Mouse (Mus musculus): ENCODE measurements at regions not wholly inside any gene's neighbourhood (a gene's known extent, or its start where the extent isn't known, plus 50 kb on each side); places are given as distances from the start of the nearest gene placed in this dataset.
"Not testable (repeated sequence)": the region's sequence is repeated elsewhere in the genome, so short reads cannot be mapped to it uniquely, and the experiment has no call there.

- no peak overlapping the region for H3K27ac ChIP-seq (ENCODE audit: insufficient read depth, low read length)
- no peak for TF ChIP-seq POLR2A (IDR thresholded peaks at IDR 0.05; ENCODE audit: extremely low read depth, insufficient read depth, low read length)
- TF ChIP-seq CTCF (IDR thresholded peaks at IDR 0.05; ENCODE audit: extremely low read depth, insufficient read depth, low read length): no peak
- H3K4me1 ChIP-seq (ENCODE audit: control insufficient read depth, insufficient read depth, low read length): no peaks in the 10 kb centered on the region
- H3K4me3 ChIP-seq (ENCODE audit: insufficient read depth, low read length): no peak overlapping the region
Observed at GRCm38 (mm10) chr15:5811154-5811732, 488.3 kb upstream of the Dab2 start.

- no peaks in the 10 kb centered on the region for H3K4me1 ChIP-seq (ENCODE audit: control insufficient read depth, insufficient read depth, low read length)
- no peak overlapping the region for H3K27ac ChIP-seq (ENCODE audit: insufficient read depth, low read length)
- TF ChIP-seq POLR2A (IDR thresholded peaks at IDR 0.05; ENCODE audit: extremely low read depth, insufficient read depth, low read length) (no peak), CTCF (IDR thresholded peaks at IDR 0.05; ENCODE audit: extremely low read depth, insufficient read depth, low read length) (no peak)
- H3K4me3 ChIP-seq (ENCODE audit: insufficient read depth, low read length): no peak overlapping the region
Observed at GRCm38 (mm10) chr15:5811958-5812357, 487.6 kb upstream of the Dab2 start.

- Histone ChIP-seq H3K4me1 (ENCODE audit: control insufficient read depth, insufficient read depth, low read length) (no peaks in the 10 kb centered on the region), H3K27ac (ENCODE audit: insufficient read depth, low read length) (no peak overlapping the region), H3K4me3 (ENCODE audit: insufficient read depth, low read length) (no peak overlapping the region)
- TF ChIP-seq POLR2A (IDR thresholded peaks at IDR 0.05; ENCODE audit: extremely low read depth, insufficient read depth, low read length): no peak
- TF ChIP-seq CTCF (IDR thresholded peaks at IDR 0.05; ENCODE audit: extremely low read depth, insufficient read depth, low read length): no peak
Observed at GRCm38 (mm10) chr15:5817901-5818576, 481.5 kb upstream of the Dab2 start.

- H3K27ac ChIP-seq (ENCODE audit: insufficient read depth, low read length): no peak overlapping the region
- no peak for TF ChIP-seq CTCF (IDR thresholded peaks at IDR 0.05; ENCODE audit: extremely low read depth, insufficient read depth, low read length)
- TF ChIP-seq POLR2A (IDR thresholded peaks at IDR 0.05; ENCODE audit: extremely low read depth, insufficient read depth, low read length): no peak
- no peaks in the 10 kb centered on the region for H3K4me1 ChIP-seq (ENCODE audit: control insufficient read depth, insufficient read depth, low read length)
- no peak overlapping the region for H3K4me3 ChIP-seq (ENCODE audit: insufficient read depth, low read length)
Observed at GRCm38 (mm10) chr15:5839963-5840362, 459.6 kb upstream of the Dab2 start.

GRCm38 (mm10) chr15:5841369-5842149 is 458.0 kb upstream of the Dab2 start:
- H3K4me1 ChIP-seq (ENCODE audit: control insufficient read depth, insufficient read depth, low read length); H3K4me3 ChIP-seq (ENCODE audit: insufficient read depth, low read length); H3K27ac ChIP-seq (ENCODE audit: insufficient read depth, low read length): not testable (repeated sequence)

- Histone ChIP-seq H3K4me1 (ENCODE audit: control insufficient read depth, insufficient read depth, low read length) (no peaks in the 10 kb centered on the region), H3K4me3 (ENCODE audit: insufficient read depth, low read length) (no peak overlapping the region), H3K27ac (ENCODE audit: insufficient read depth, low read length) (no peak overlapping the region)
- TF ChIP-seq CTCF (IDR thresholded peaks at IDR 0.05; ENCODE audit: extremely low read depth, insufficient read depth, low read length): no peak
- no peak for TF ChIP-seq POLR2A (IDR thresholded peaks at IDR 0.05; ENCODE audit: extremely low read depth, insufficient read depth, low read length)
Observed at GRCm38 (mm10) chr15:5846571-5846970, 453.0 kb upstream of the Dab2 start.

GRCm38 (mm10) chr15:5847413-5848100 is 452.0 kb upstream of the Dab2 start:
- no peak overlapping the region for H3K27ac ChIP-seq (ENCODE audit: insufficient read depth, low read length)
- TF ChIP-seq POLR2A (IDR thresholded peaks at IDR 0.05; ENCODE audit: extremely low read depth, insufficient read depth, low read length): no peak
- TF ChIP-seq CTCF (IDR thresholded peaks at IDR 0.05; ENCODE audit: extremely low read depth, insufficient read depth, low read length): no peak
- no peak overlapping the region for H3K4me3 ChIP-seq (ENCODE audit: insufficient read depth, low read length)
- H3K4me1 ChIP-seq (ENCODE audit: control insufficient read depth, insufficient read depth, low read length): no peaks in the 10 kb centered on the region

- Histone ChIP-seq H3K27ac (ENCODE audit: insufficient read depth, low read length) (no peak overlapping the region), H3K4me1 (ENCODE audit: control insufficient read depth, insufficient read depth, low read length) (no peaks in the 10 kb centered on the region), H3K4me3 (ENCODE audit: insufficient read depth, low read length) (no peak overlapping the region)
- TF ChIP-seq CTCF (IDR thresholded peaks at IDR 0.05; ENCODE audit: extremely low read depth, insufficient read depth, low read length) (no peak), POLR2A (IDR thresholded peaks at IDR 0.05; ENCODE audit: extremely low read depth, insufficient read depth, low read length) (no peak)
Observed at GRCm38 (mm10) chr15:5852523-5852922, 447.1 kb upstream of the Dab2 start.

GRCm38 (mm10) chr15:5869289-5869688 is 430.3 kb upstream of the Dab2 start:
- no peaks in the 10 kb centered on the region for H3K4me1 ChIP-seq (ENCODE audit: control insufficient read depth, insufficient read depth, low read length)
- TF ChIP-seq CTCF (IDR thresholded peaks at IDR 0.05; ENCODE audit: extremely low read depth, insufficient read depth, low read length) (no peak), POLR2A (IDR thresholded peaks at IDR 0.05; ENCODE audit: extremely low read depth, insufficient read depth, low read length) (no peak)
- no peak overlapping the region for H3K4me3 ChIP-seq (ENCODE audit: insufficient read depth, low read length)

More at GRCm38 (mm10) chr15:5869289-5869688, 430.3 kb upstream of the Dab2 start:
- H3K27ac ChIP-seq (ENCODE audit: insufficient read depth, low read length): no peak overlapping the region
